Mouse (Mus musculus) embryo, embryonic 9.5 days (tissue): Measurements from ENCODE around the gene Osbpl10.
A peak's percentile ranks its signal among the peaks of the same experiment; 100 is the strongest.

Source experiments
- DNase-seq: peaks from one replicate; pipeline ENCODE4 v3.0.0-alpha.2; 2017; ENCODE audit errors: extremely low spot score

Gene Osbpl10

GRCm38 (mm10) chr9:115075191-115075590, 96.8 kb downstream of the Osbpl10 start:
- DNase-seq: no peak

GRCm38 (mm10) chr9:115088295-115088993, 110.1 kb downstream of the Osbpl10 start:
- peak; percentile 74 for DNase-seq

GRCm38 (mm10) chr9:115089644-115090043, 111.3 kb downstream of the Osbpl10 start:
- no peak for DNase-seq

GRCm38 (mm10) chr9:115096481-115096880, 118.1 kb downstream of the Osbpl10 start:
- peak; percentile 14 for DNase-seq

- DNase-seq: no peak
Measured at GRCm38 (mm10) chr9:115097340-115097739, 119.0 kb downstream of the Osbpl10 start.

- no peak for DNase-seq
Measured at GRCm38 (mm10) chr9:115100181-115100915, 122.0 kb downstream of the Osbpl10 start.

- no peak for DNase-seq
Measured at GRCm38 (mm10) chr9:115107430-115107829, 129.1 kb downstream of the Osbpl10 start.

- DNase-seq: no peak
Measured at GRCm38 (mm10) chr9:115110655-115111054, 132.3 kb downstream of the Osbpl10 start.

GRCm38 (mm10) chr9:115117314-115117713, 138.9 kb downstream of the Osbpl10 start:
- no peak for DNase-seq

- no peak for DNase-seq
Measured at GRCm38 (mm10) chr9:115120276-115120675, 141.9 kb downstream of the Osbpl10 start.

GRCm38 (mm10) chr9:115120678-115121224, 142.4 kb downstream of the Osbpl10 start:
- DNase-seq: no peak

- DNase-seq: peak; percentile 31
Measured at GRCm38 (mm10) chr9:115127342-115127741, 149.0 kb downstream of the Osbpl10 start.

- no peak for DNase-seq
Measured at GRCm38 (mm10) chr9:115133926-115134325, 155.6 kb downstream of the Osbpl10 start.

- DNase-seq: no peak
Measured at GRCm38 (mm10) chr9:115134736-115135135, 156.4 kb downstream of the Osbpl10 start.

- DNase-seq: no peak
Measured at GRCm38 (mm10) chr9:115135352-115135751, 157.0 kb downstream of the Osbpl10 start.

GRCm38 (mm10) chr9:115137858-115138257, 159.5 kb downstream of the Osbpl10 start:
- DNase-seq: no peak

- DNase-seq: no peak
Measured at GRCm38 (mm10) chr9:115139597-115140332, 161.4 kb downstream of the Osbpl10 start.

GRCm38 (mm10) chr9:115147141-115147540, 168.8 kb downstream of the Osbpl10 start:
- no peak for DNase-seq

GRCm38 (mm10) chr9:115147586-115148355, 169.4 kb downstream of the Osbpl10 start:
- DNase-seq: no peak

- DNase-seq: no peak
Measured at GRCm38 (mm10) chr9:115149011-115149756, 170.8 kb downstream of the Osbpl10 start.

- DNase-seq: no peak
Measured at GRCm38 (mm10) chr9:115161591-115161990, 183.2 kb downstream of the Osbpl10 start.
